Mouse (Mus musculus) 3134 (cell line): ENCODE measurements at regions not wholly inside any gene's neighbourhood (a gene's known extent, or its start where the extent isn't known, plus 50 kb on each side); places are given as distances from the start of the nearest gene placed in this dataset.
A peak's percentile ranks its signal among the peaks of the same experiment; 100 is the strongest.
"Not testable (repeated sequence)": the region's sequence is repeated elsewhere in the genome, so short reads cannot be mapped to it uniquely, and the experiment has no call there.

Experiments used
- DNase-seq: peaks from one replicate; pipeline ENCODE4 v3.0.0-alpha.2; 2011; ENCODE audit warnings: low spot score; ENCODE audit not compliant: insufficient read length; ENCODE audit errors: extremely low read depth

DNA sequence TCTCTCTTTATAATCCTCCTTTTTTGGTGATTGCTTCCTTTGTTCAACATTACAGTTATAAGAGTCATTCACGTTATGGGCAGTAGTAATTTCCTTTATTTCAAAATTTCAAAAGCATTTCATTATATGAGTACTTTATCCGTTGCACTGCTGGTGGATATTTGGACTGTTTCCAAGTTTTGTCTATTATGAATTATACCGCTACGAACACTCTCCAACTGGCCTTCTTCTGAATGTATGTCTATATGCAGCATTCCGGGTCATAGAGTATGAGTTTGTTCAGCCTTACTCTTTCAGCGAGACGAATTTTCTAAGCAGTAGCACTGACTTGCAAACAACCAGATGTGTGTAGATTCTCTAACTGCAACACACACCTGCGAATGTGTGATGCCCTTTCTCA, 57.8 kb downstream of the Dusp6 start:
- no peak for DNase-seq

DNA sequence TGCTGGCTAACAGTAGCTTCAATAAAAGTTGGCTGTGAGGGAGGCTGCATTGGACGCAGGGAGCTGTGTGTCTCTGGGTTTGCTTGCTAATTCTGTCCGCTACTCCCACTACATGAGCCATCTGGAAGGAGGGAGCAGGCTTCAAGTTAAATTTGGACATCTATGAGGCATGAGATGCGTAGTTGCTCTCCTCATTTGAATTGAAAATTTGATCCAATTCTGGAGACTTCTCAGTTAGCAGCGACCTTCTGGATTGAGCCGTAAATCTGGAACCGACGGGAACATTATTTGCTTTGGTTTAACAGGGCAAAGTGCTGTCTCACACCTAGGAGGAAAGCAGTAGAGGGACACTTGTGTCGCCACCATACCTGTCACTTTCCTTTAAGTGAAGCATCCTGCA, 60.3 kb downstream of the Dusp6 start:
- no peak for DNase-seq

- no peak for DNase-seq
These were observed 64.5 kb downstream of the Dusp6 start for GRCm38 (mm10) chr10:99327501-99327900.

DNA sequence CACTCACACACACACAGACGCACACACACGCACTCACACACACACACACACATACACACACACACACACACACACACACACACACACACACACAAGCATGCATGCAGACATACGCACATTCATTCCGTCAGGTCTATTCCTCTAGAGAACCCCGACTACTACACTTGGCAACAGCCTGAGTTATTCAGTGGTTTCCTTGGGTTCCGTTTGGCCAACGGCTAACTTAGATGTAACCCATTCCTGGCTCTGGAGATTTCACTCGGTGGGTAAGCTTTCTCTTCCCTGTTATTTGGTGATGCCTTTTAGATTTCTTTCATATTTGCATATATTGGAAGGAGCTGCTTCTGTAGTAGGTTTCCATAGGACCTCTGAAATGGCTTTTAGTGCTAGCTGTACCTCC, 65.5 kb downstream of the Dusp6 start:
- DNase-seq: no peak

DNA sequence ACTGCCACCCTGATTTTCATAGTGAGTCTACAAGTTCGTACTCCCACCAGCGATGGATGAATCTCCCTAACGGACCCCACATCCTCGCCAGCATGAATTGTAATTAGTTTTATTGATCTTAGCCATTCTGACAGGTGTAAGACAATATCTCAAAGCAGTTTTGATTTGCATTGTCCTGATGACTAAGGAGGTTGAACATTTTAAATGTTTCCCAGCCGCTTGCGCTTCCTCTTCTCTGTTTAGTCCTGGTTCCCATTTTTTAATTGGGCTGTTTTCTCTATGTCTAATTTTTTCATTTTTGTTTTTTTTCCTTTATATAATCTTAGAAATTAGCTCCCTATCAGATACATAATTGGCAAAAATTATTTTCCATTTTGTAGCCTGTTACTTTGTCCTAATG, 66.4 kb downstream of the Dusp6 start:
- DNase-seq: no peak

DNA sequence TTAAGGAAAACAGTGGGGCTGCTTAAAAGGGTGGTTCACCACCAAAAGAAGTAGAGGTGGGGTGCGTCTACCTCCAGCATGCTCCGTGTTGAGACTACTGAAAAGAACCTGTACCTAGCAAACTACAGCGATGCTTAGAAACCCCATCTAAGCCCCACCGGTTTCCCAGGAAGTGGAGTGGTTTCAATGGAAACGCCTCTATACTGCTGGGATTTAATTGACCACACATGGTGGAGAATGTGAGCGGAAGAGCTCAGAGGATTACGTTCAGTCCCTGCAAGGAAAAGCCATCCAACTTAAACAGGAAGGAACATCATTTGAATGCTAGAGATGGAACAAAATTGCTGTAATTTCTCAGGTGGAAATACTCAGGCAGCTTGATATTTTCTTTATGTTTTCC, 67.5 kb downstream of the Dusp6 start:
- no peak for DNase-seq

DNA sequence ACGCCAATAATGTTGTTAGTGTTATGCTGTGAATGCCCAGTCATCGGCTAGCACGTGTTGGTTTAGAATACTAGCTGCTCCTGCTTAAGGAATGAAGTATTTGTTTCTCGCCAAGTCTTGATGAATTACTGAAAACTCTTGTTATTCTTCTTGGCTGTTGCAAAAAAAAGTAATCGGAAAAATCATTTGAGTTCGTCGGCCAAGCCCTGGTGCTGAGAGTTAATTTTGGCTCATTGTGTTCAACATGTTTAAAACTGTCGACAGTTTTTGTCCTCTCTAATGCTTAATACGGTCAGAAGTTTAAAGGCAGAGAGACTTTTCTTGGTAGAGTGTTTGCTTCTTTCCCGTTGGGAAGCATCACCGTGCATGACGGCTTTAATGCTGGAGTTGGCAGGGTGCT, 68.8 kb downstream of the Dusp6 start:
- DNase-seq: no peak

DNA sequence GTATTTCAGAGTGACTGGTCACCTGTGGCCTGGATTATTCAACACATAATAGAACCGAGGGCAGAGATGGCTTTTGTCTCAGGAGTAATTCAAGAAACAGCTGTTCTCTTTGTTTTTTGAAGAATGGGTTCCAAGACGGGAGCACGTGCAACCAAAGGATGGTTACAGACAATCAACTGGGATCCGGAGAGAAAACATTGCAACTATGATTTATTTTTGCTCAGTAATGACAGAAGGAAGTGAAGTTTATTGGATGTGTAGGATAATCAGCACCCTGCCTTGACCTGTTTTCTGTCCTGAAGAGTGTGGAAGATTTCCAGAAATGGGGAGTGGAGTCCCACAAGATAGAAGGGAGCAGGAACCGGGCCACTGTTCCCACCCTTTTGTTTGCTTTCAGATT, 70.8 kb downstream of the Dusp6 start:
- DNase-seq: no peak

GRCm38 (mm10) chr10:99336091-99336490, 73.1 kb downstream of the Dusp6 start:
- DNase-seq: no peak

DNA sequence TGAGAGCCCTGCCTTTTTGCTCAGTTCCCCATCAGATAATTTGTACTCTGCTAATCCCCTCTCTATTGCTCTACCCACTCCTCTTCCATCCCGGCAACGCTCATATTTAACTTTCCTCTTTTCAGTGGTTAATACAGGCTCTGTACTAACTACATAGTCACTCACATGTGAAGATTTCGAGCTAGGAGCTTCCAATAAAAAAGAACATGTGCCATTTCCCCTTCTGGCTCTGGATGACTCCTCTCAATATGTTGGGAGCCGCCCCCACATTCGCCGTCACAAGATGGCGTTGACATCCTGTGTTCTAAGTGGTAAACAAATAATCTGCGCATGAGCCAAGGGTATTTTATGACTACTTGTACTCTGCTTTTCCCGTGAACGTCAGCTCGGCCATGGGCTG, 75.8 kb downstream of the Dusp6 start:
- not testable (repeated sequence) for DNase-seq

DNA sequence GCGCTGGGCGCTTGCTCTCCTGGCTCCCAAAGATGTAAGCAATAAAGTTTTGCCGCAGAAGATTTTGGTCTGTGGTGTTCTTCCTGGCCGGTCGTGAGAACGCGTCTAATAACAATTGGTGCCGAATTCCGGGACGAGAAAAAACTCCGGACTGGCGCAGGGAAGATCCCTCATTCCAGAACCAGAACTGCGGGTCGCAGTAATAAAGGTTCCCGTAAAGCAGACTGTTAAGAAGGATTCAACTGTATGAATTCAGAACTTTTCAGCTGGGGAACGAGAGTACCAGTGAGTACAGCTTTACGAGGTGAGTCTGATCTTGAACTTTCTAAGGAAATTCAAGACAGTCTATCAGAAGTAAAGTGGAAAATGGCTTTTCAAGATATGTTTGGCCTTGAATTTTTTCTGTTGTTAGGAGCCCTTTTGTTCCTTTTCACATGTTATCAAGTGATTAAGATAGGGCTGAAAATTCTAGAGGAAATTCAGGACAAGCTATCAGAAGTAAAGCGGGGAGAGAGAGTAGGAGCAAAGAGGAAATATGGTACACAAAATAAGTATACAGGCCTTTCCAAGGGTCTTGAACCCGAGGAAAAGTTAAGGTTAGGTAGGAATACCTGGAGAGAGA, 76.4 kb downstream of the Dusp6 start:
- DNase-seq: not testable (repeated sequence)

DNA sequence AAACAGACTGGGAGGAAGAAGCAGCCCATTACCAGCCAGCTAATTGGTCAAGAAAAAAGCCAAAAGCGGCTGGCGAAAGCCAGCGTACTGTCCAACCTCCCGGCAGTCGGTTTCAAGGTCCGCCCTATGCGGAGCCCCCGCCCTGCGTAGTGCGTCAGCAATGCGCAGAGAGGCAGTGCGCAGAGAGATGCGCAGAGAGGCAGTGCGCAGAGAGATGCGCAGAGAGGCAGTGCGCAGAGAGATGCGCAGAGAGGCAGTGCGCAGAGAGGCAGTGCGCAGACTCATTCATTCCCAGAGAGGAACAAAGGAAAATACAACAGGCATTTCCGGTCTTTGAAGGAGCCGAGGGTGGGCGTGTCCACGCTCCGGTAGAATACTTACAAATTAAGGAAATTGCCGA, 77.0 kb downstream of the Dusp6 start:
- not testable (repeated sequence) for DNase-seq

DNA sequence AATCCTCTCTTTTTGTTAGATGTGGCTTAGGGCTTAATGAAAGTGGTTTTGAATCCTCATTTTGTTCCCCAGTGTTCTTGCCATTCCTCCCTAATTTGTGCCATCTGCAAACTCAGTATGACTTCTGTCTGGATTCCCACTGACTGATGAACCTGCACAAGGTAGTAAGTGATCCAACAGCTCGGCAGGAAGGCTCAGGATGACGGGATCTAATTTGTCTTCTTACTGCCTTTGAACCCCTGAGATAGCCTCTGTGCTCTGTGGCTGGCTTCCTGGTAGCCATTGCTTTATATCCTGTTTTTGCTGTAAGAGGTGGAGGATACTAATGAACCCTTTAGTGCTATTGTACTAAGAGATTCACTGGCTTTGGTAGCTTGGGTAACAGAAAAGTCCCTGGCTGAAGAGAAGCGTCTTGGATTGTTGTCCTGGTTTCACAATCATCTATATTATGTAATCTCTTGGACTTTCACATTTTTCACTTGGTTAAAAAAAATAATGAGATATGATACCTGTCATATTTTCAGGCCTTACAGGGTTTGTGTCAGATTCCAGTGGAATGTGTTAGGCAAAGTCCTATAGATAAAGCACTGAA, 86.2 kb downstream of the Dusp6 start:
- DNase-seq: no peak

- DNase-seq: peak; percentile 9
These were observed 90.7 kb downstream of the Dusp6 start for GRCm38 (mm10) chr10:99353541-99354292.

GRCm38 (mm10) chr10:99354352-99354751, 91.3 kb downstream of the Dusp6 start:
- no peak for DNase-seq

- no peak for DNase-seq
These were observed 92.3 kb downstream of the Dusp6 start for GRCm38 (mm10) chr10:99355303-99355702.

- no peak for DNase-seq
These were observed 93.2 kb downstream of the Dusp6 start for GRCm38 (mm10) chr10:99356221-99356620.

- no peak for DNase-seq
These were observed 93.9 kb downstream of the Dusp6 start for GRCm38 (mm10) chr10:99356883-99357282.

GRCm38 (mm10) chr10:99357347-99357746, 94.3 kb downstream of the Dusp6 start:
- DNase-seq: no peak

GRCm38 (mm10) chr10:99358256-99358655, 95.2 kb downstream of the Dusp6 start:
- DNase-seq: no peak

DNA sequence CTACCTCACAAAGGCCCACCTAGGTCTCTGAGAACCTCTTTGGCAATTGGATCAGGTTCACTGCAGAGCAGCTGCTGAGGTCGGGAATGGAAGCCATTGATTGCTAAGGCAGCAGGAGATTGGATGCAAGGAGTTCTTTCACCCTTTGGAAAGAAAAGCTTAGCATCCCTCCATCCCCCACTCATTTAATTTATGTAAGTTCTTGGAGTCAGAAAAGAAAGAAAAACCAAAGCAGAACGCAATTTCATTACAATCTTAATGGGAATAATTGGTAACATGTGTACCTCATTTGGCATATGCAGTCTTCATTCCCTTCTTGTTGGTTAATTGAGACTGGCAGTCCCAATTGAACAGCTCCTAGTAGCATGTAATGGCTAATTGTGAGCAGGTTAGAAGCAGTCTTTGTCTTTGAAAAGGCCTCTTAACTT, 96.4 kb downstream of the Dusp6 start:
- no peak for DNase-seq

GRCm38 (mm10) chr10:99360601-99361000, 97.6 kb downstream of the Dusp6 start:
- not testable (repeated sequence) for DNase-seq
